Mouse (Mus musculus) layer of hippocampus, adult 9-11 months (tissue): ENCODE measurements around the gene Ptcd3.
A peak's percentile ranks its signal among the peaks of the same experiment; 100 is the strongest.
"Not testable (repeated sequence)": the region's sequence is repeated elsewhere in the genome, so short reads cannot be mapped to it uniquely, and the experiment has no call there.

ENCODE experiments used
- DNase-seq: peaks from one replicate; pipeline ENCODE4 v3.0.0; 2022

The Ptcd3 gene

DNA sequence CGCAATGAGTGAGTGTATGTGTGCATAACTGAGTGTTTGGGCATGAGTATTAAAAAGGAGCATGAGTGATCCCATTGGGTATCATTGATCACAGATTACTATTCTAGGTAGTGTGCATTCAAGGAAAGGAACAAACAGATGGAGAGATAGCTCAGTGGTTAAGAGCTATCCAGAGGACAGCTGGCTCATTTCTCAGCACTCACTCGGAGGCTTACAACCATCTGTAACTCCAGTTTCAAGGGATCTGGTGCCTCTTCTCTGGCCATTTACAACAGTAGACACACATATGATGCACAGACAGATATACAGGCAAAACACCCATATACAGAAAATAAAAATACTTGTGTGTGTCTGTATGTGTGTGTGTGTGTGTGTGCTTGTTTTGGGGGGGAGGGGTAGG, 40.8 kb downstream of the Ptcd3 start:
- DNase-seq = peak; percentile 55

GRCm38 (mm10) chr6:71846906-71847305, 61.6 kb downstream of the Ptcd3 start:
- not testable (repeated sequence) for DNase-seq

DNA sequence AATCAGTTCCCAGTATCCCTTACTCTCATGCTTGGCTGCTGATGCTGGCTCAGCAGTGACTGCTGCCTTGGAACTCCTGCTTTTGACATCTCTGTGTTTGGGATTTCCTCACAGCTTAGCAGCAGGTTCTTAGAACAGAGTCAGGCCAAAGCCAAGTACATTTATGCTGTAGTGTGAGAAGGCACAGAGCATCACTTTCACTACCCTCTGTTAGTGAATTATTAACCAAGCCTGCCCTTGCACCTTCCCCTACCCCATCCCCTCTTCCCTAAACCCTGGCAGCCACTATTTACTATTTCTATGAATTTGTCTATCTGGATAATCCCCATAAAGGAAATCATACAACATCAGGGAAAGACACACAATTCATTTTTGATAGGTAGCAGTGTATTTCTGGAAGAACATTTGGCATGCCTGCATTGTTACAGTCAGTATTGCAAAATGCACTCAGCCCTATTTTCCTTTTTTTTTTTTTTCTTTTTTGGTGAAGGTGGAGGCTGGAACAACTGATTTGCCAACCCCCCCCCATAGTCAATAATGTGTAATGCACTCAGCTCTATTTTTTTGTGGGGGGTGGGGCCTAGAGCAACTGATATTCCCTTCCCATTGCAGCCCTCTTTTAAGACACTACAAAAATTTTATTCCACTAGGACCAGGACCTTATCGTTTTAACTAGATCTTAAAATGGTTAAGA, 67.8 kb downstream of the Ptcd3 start:
- DNase-seq = no peak

DNA sequence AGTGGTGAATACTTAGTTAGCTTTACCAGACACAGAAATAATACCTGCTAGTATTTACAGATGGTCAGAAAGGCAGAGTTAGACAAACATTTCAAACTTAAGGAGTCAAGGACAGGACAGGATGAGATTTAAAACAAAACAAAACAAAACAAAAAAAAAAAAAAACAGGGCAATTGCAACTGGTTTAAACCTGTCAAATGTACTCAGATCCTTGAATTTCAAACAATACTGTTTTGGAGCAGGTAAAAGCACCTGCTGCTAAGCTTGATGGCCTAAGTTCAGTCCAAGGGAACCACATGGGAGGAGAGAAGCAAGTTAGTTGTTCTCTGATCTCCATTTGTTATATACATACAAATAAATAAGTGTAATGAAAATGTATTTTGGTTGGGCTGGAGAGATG, 68.7 kb downstream of the Ptcd3 start:
- no peak for DNase-seq

DNA sequence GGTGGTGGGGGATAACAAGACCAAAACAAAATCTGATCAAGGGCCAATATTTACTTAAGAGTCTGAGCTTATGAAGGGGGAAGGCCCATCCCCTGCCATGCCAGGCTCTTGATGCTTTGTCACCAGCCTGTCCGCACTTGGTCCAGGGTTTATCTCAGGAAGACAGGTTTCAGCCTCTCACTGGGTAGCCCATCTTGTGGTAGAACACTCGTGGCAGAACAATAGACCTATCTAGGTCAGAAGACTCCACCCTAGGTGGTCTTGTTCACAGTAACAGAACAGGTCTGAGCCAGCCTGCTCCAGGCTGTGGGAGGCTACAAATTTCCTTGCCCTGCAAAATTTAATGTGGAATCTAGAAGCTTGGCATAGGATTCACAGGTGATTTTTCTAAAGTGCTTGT, 71.7 kb downstream of the Ptcd3 start:
- no peak for DNase-seq

GRCm38 (mm10) chr6:71831581-71831960, 77.0 kb downstream of the Ptcd3 start:
- DNase-seq = peak; percentile 98

- DNase-seq = peak; percentile 98
These were observed 77.6 kb downstream of the Ptcd3 start, which contains the start of gene Immt for GRCm38 (mm10) chr6:71830690-71831580. Immt (plus strand) TSS chr6:71831331.
